Mouse (Mus musculus): ENCODE measurements at regions not wholly inside any gene's neighbourhood (a gene's known extent, or its start where the extent isn't known, plus 50 kb on each side); places are given as distances from the start of the nearest gene placed in this dataset.
A peak's percentile ranks its signal among the peaks of the same experiment; 100 is the strongest.

- peak; percentile 96 for DNase-seq (ENCODE audit: low read depth, low spot score)
Observed at GRCm38 (mm10) chr15:85634322-85635141, 52.3 kb upstream of the Wnt7b start.

- no peak for DNase-seq (ENCODE audit: low read depth, low spot score)
Observed at GRCm38 (mm10) chr15:85635425-85635824, 53.2 kb upstream of the Wnt7b start.

- no peak for DNase-seq (ENCODE audit: low read depth, low spot score)
Observed at GRCm38 (mm10) chr15:85639566-85639965, 57.3 kb upstream of the Wnt7b start.

- no peak for DNase-seq (ENCODE audit: low read depth, low spot score)
Observed at GRCm38 (mm10) chr15:85641120-85642080, 59.1 kb upstream of the Wnt7b start.

- no peak for DNase-seq (ENCODE audit: low read depth, low spot score)
Observed at GRCm38 (mm10) chr15:85645396-85645795, 63.1 kb upstream of the Wnt7b start.

- peak; percentile 36 for DNase-seq (ENCODE audit: low read depth, low spot score)
Observed at GRCm38 (mm10) chr15:85645971-85646638, 63.8 kb upstream of the Wnt7b start.

GRCm38 (mm10) chr15:85646639-85647277, 64.5 kb upstream of the Wnt7b start:
- no peak for DNase-seq (ENCODE audit: low read depth, low spot score)

GRCm38 (mm10) chr15:85647593-85647992, 65.3 kb upstream of the Wnt7b start:
- DNase-seq (ENCODE audit: low read depth, low spot score), result no peak

GRCm38 (mm10) chr15:85650241-85650640, 68.0 kb upstream of the Wnt7b start:
- no peak for DNase-seq (ENCODE audit: low read depth, low spot score)

GRCm38 (mm10) chr15:85651718-85652420, 69.6 kb upstream of the Wnt7b start:
- no peak for DNase-seq (ENCODE audit: low read depth, low spot score)

- no peak for DNase-seq (ENCODE audit: low read depth, low spot score)
Observed at GRCm38 (mm10) chr15:85652431-85652830, 70.2 kb upstream of the Wnt7b start.

- no peak for DNase-seq (ENCODE audit: low read depth, low spot score)
Observed at GRCm38 (mm10) chr15:85652871-85653337, 70.6 kb upstream of the Wnt7b start.

- no peak for DNase-seq (ENCODE audit: low read depth, low spot score)
Observed at GRCm38 (mm10) chr15:85653421-85654401, 71.4 kb upstream of the Wnt7b start.

- no peak for DNase-seq (ENCODE audit: low read depth, low spot score)
Observed at GRCm38 (mm10) chr15:85654791-85655190, 72.5 kb upstream of the Wnt7b start.

GRCm38 (mm10) chr15:85655751-85656167, 73.5 kb upstream of the Wnt7b start:
- no peak for DNase-seq (ENCODE audit: low read depth, low spot score)

GRCm38 (mm10) chr15:85656852-85657251, 74.6 kb upstream of the Wnt7b start:
- no peak for DNase-seq (ENCODE audit: low read depth, low spot score)

- DNase-seq (ENCODE audit: low read depth, low spot score), result no peak
Observed at GRCm38 (mm10) chr15:85657441-85657989, 75.2 kb upstream of the Wnt7b start.

- no peak for DNase-seq (ENCODE audit: low read depth, low spot score)
Observed at GRCm38 (mm10) chr15:85658101-85658885, 76.0 kb upstream of the Wnt7b start.

All from forelimb bud, embryonic 11.5 days (tissue).